In genomic region chr6:4918470-4918869, GRCm38 (mm10) we compare ENCODE assay signal across 21 mouse cellular contexts. TPM values are rescaled to one million over a fixed set of nuclear protein-coding genes. Genes with fewer than 3 reads are reported as not detected.
"Had no signal": no experiment of that assay in that cellular context is flagged by ENCODE, and none has a peak within 500 bp of the region (broad histone marks: within the 10 kb centered on the region; RNA-seq: fewer than 3 reads in every experiment).

No protein-coding gene starts in this region.

- H3K4me3 ChIP-seq: limb, embryonic 10.5 days; limb, embryonic 13.5 days; liver, embryonic 13.5 days; midbrain, embryonic 12.5 days; midbrain, embryonic 15.5 days; neural tube, embryonic 12.5 days; neural tube, embryonic 15.5 days had no signal

- H3K27me3 ChIP-seq: limb, embryonic 13.5 days; liver, embryonic 13.5 days; midbrain, embryonic 12.5 days; midbrain, embryonic 15.5 days; neural tube, embryonic 12.5 days; neural tube, embryonic 15.5 days had no signal

- H3K4me1 ChIP-seq: liver, embryonic 13.5 days; midbrain, embryonic 15.5 days; neural tube, embryonic 12.5 days; neural tube, embryonic 15.5 days had no signal

- H3K36me3 ChIP-seq: midbrain, embryonic 15.5 days had no signal

- H3K9ac ChIP-seq: limb, embryonic 13.5 days; liver, embryonic 13.5 days; midbrain, embryonic 12.5 days; midbrain, embryonic 15.5 days; neural tube, embryonic 12.5 days; neural tube, embryonic 15.5 days had no signal

- H3K9me3 ChIP-seq: limb, embryonic 10.5 days; limb, embryonic 13.5 days; liver, embryonic 13.5 days; midbrain, embryonic 12.5 days; midbrain, embryonic 15.5 days; neural tube, embryonic 12.5 days; neural tube, embryonic 15.5 days had no signal

- ATAC-seq: inflammation-experienced regulatory T-cells, adult 6 months; intestine, embryonic 16.5 days; lung, postnatal 0 days; midbrain, embryonic 15.5 days had no signal

- H3K27ac ChIP-seq: limb, embryonic 10.5 days; limb, embryonic 13.5 days; liver, embryonic 13.5 days; macrophage; midbrain, embryonic 12.5 days; midbrain, embryonic 15.5 days; neural tube, embryonic 12.5 days; neural tube, embryonic 15.5 days; stomach, postnatal 0 days had no signal

- H3K4me2 ChIP-seq: limb, embryonic 13.5 days; liver, embryonic 13.5 days; midbrain, embryonic 12.5 days; midbrain, embryonic 15.5 days; neural tube, embryonic 12.5 days; neural tube, embryonic 15.5 days had no signal

- DNase-seq: kidney, adult 2 months; kidney, postnatal 14 days; kidney, postnatal 4 days; liver, embryonic 13.5 days; right cerebral cortex, adult 18-20 months; right cerebral cortex, postnatal 14 days; right cerebral cortex, postnatal 4 days; thymus, adult 2 months; thymus, postnatal 14 days; thymus, postnatal 4 days had no signal

RNA-seq across cellular contexts. Expression of gene Ppp1r9a, which starts 15.8 kb away (rescaled TPM):
- polyA plus RNA-seq: inflammation-experienced regulatory T-cells, adult 6 months had no signal
